Mouse (Mus musculus): ENCODE measurements around the gene Spp1. TPM values are rescaled to one million over a fixed set of nuclear protein-coding genes. Genes with fewer than 3 reads are reported as not detected.

The Spp1 gene
- total RNA-seq, 4 experiments from 2014 or later: 14.1 to 367 (median 92.9) TPM

Other genes with a start within 250 kb of the Spp1 start
- under 1 TPM in 2 of 4 experiments, not detected in 2; 0.10 to 0.12 TPM for gene Dmp1, start 232.5 kb upstream of the Spp1 start, total RNA-seq (2022)
- gene Ibsp, start 135.9 kb upstream of the Spp1 start, total RNA-seq (2022): under 1 TPM in 2 of 4 experiments, not detected in 2; 0.12 to 0.35 TPM
- not detected for gene Mepe, start 109.8 kb upstream of the Spp1 start, total RNA-seq (2022)
- gene Pkd2, start 24.3 kb downstream of the Spp1 start, total RNA-seq (2022): 10 to 100 TPM; 44.1 to 68.0 (median 53.9) TPM
- gene BC005561, start 73.2 kb downstream of the Spp1 start, total RNA-seq (2022): 10 to 100 TPM in 2 of 4 experiments, 1 to 10 TPM in 2; 8.4 to 13.9 (median 10.1) TPM

Measured in adrenal gland, adult 8-10 months (tissue).